Mouse (Mus musculus) liver, embryonic 14.5 days (tissue): ENCODE measurements at regions not wholly inside any gene's neighbourhood (a gene's known extent, or its start where the extent isn't known, plus 50 kb on each side); places are given as distances from the start of the nearest gene placed in this dataset.

ENCODE experiments used
- CTCF ChIP-seq: IDR thresholded peaks from 2 replicates; pipeline ENCODE4 v1.5.1; 2016; ENCODE audit warnings: antibody characterized with exemption, low read depth, control low read depth
- EP300 ChIP-seq: IDR thresholded peaks from 2 replicates; pipeline ENCODE4 v1.6.1; 2016; ENCODE audit warnings: antibody characterized with exemption, low read depth

GRCm38 (mm10) chr6:140953256-140953655 is 224.2 kb downstream of the Gm11077 start:
- no peak for TF ChIP-seq CTCF
- TF ChIP-seq EP300 = no peak
